Mouse (Mus musculus) limb, embryonic 14.5 days (tissue): ENCODE measurements at regions not wholly inside any gene's neighbourhood (a gene's known extent, or its start where the extent isn't known, plus 50 kb on each side); places are given as distances from the start of the nearest gene placed in this dataset.

Experiments used
- ATAC-seq: fragments of 200-750 bp; cut with Nextera tagmentation; 2 replicates; pipeline ENCODE4 v1.8.0; 2017; ENCODE audit warnings: low read depth, moderate number of reproducible peaks, moderate TSS enrichment; ENCODE audit not compliant: low FRiP score
- DNase-seq: peaks from one replicate; pipeline ENCODE4 v3.0.0-alpha.2; 2015; ENCODE audit warnings: low spot score
- H3K27ac ChIP-seq: fragments of 300-500 bp; sonication (generic); replicated peaks from 2 replicates; pipeline ENCODE4 v1.5.1; 2014; ENCODE audit warnings: low read depth, mild to moderate bottlenecking, low read length, moderate library complexity, mixed read lengths
- H3K27me3 ChIP-seq: fragments of 300-500 bp; sonication (generic); 2 replicates; pipeline ENCODE4 v1.6.1; 2014; ENCODE audit warnings: low read length, mixed read lengths; ENCODE audit not compliant: control insufficient read depth, insufficient read depth
- H3K36me3 ChIP-seq: fragments of 300-500 bp; sonication (generic); 2 replicates; pipeline ENCODE4 v1.6.1; 2014; ENCODE audit warnings: mild to moderate bottlenecking, low read length, moderate library complexity, mixed read lengths; ENCODE audit not compliant: control insufficient read depth, insufficient read depth
- H3K4me1 ChIP-seq: fragments of 300-500 bp; sonication (generic); 2 replicates; pipeline ENCODE4 v1.6.1; 2014; ENCODE audit warnings: antibody characterized with exemption, low read length, mixed read lengths; ENCODE audit not compliant: control insufficient read depth, insufficient read depth
- H3K4me2 ChIP-seq: fragments of 300-500 bp; sonication (generic); replicated peaks from 2 replicates; pipeline ENCODE4 v1.6.1; 2014; ENCODE audit warnings: low read depth, mild to moderate bottlenecking, low read length, moderate library complexity; ENCODE audit not compliant: severe bottlenecking
- H3K4me3 ChIP-seq: fragments of 300-500 bp; sonication (generic); replicated peaks from 2 replicates; pipeline ENCODE4 v1.5.1; 2014; ENCODE audit warnings: low read length
- H3K9ac ChIP-seq: fragments of 300-500 bp; sonication (generic); 2 replicates; pipeline ENCODE4 v1.6.1; 2014; ENCODE audit warnings: mild to moderate bottlenecking, low read depth, low read length, moderate library complexity; ENCODE audit not compliant: severe bottlenecking
- H3K9me3 ChIP-seq: fragments of 300-500 bp; sonication (generic); 2 replicates; pipeline ENCODE4 v1.6.1; 2016; ENCODE audit warnings: low read length; ENCODE audit not compliant: control insufficient read depth
- POLR2A ChIP-seq: fragments of 200-500 bp; IDR thresholded peaks from 2 replicates; pipeline ENCODE4 v1.8.0; 2012; ENCODE audit warnings: inconsistent platforms, mild to moderate bottlenecking, moderate library complexity, borderline replicate concordance; ENCODE audit not compliant: insufficient read depth, insufficient read length; ENCODE audit errors: extremely low read depth
- WGBS: fragments of 180-500 bp; shearing (Covaris S2); extraction: QIAGEN DNeasy Blood & Tissue Kit; methylation state at CpG from one replicate; pipeline ENCODE4 v1.1.7; 2014; 5-methylcytosine and 5-hydroxymethylcytosine counted together

GRCm38 (mm10) chr4:62780837-62781236, 184.5 kb upstream of the Zfp618 start:
- TF ChIP-seq POLR2A, result no peak
- no peaks in the 10 kb centered on the region for H3K36me3 ChIP-seq
- peaks cover 8% of the 10 kb centered on the region; the same call in 1 of the 2 replicates for H3K4me1 ChIP-seq
- H3K27ac ChIP-seq, result no peak overlapping the region
- DNase-seq (no peak), ATAC-seq (no peak)
- WGBS, result 41% methylated on average over 10 of the region's 11 CpGs
- H3K4me2 ChIP-seq, result peak overlapping the region; percentile 69
- peak overlapping the region; percentile 40 for H3K4me3 ChIP-seq
- no peaks in the 10 kb centered on the region for H3K9me3 ChIP-seq
- no peaks in the 10 kb centered on the region for H3K27me3 ChIP-seq
- H3K9ac ChIP-seq, result peak overlapping the region; percentile 45

- Histone ChIP-seq H3K4me3 (no peak overlapping the region), H3K4me2 (no peak overlapping the region), H3K9me3 (no peaks in the 10 kb centered on the region), H3K27me3 (no peaks in the 10 kb centered on the region), H3K9ac (no peak overlapping the region), H3K4me1 (peaks cover 12% of the 10 kb centered on the region), H3K36me3 (no peaks in the 10 kb centered on the region), H3K27ac (no peak overlapping the region)
- DNase-seq, result no peak
- no peak for TF ChIP-seq POLR2A
- 18% methylated on average over 8 of the region's 8 CpGs for WGBS
- ATAC-seq, result no peak
Measured at GRCm38 (mm10) chr4:62781309-62781800, 184.0 kb upstream of the Zfp618 start.

GRCm38 (mm10) chr4:62785711-62786110, 179.7 kb upstream of the Zfp618 start:
- Histone ChIP-seq H3K36me3 (no peaks in the 10 kb centered on the region), H3K4me2 (no peak overlapping the region), H3K27me3 (no peaks in the 10 kb centered on the region), H3K4me1 (peaks cover 18% of the 10 kb centered on the region), H3K4me3 (no peak overlapping the region), H3K9me3 (no peaks in the 10 kb centered on the region), H3K9ac (no peak overlapping the region), H3K27ac (no peak overlapping the region)
- no peak for TF ChIP-seq POLR2A
- 67% methylated on average over 7 of the region's 7 CpGs for WGBS
- no peak for DNase-seq
- no peak for ATAC-seq

- no peak overlapping the region for H3K4me2 ChIP-seq
- ATAC-seq, result no peak
- DNase-seq, result no peak
- H3K27me3 ChIP-seq, result no peaks in the 10 kb centered on the region
- no peaks in the 10 kb centered on the region for H3K36me3 ChIP-seq
- H3K9me3 ChIP-seq, result no peaks in the 10 kb centered on the region
- TF ChIP-seq POLR2A, result no peak
- H3K4me3 ChIP-seq, result no peak overlapping the region
- H3K9ac ChIP-seq, result no peak overlapping the region
- WGBS, result 65% methylated on average over 4 of the region's 4 CpGs
- peaks cover 17% of the 10 kb centered on the region for H3K4me1 ChIP-seq
- no peak overlapping the region for H3K27ac ChIP-seq
Measured at GRCm38 (mm10) chr4:62789696-62790095, 175.7 kb upstream of the Zfp618 start.

- no peak for TF ChIP-seq POLR2A
- DNase-seq, result peak; percentile 36
- Histone ChIP-seq H3K9me3 (no peaks in the 10 kb centered on the region), H3K27ac (no peak overlapping the region), H3K4me1 (peaks cover 3% of the 10 kb centered on the region), H3K36me3 (no peaks in the 10 kb centered on the region), H3K9ac (no peak overlapping the region), H3K4me3 (no peak overlapping the region), H3K4me2 (no peak overlapping the region), H3K27me3 (no peaks in the 10 kb centered on the region)
- WGBS, result 46% methylated on average over 5 of the region's 5 CpGs
- ATAC-seq, result 0 out of 2 replicates have a peak, but pooled peaks have one; percentile 50
Measured at GRCm38 (mm10) chr4:62793582-62793981, 171.8 kb upstream of the Zfp618 start.

GRCm38 (mm10) chr4:62795538-62795937, 169.8 kb upstream of the Zfp618 start:
- H3K9me3 ChIP-seq, result no peaks in the 10 kb centered on the region
- no peak overlapping the region for H3K4me2 ChIP-seq
- no peak overlapping the region for H3K9ac ChIP-seq
- H3K4me1 ChIP-seq, result peaks cover 3% of the 10 kb centered on the region
- H3K27ac ChIP-seq, result no peak overlapping the region
- ATAC-seq (no peak), DNase-seq (no peak)
- no peaks in the 10 kb centered on the region for H3K36me3 ChIP-seq
- no peak for TF ChIP-seq POLR2A
- no peaks in the 10 kb centered on the region for H3K27me3 ChIP-seq
- 54% methylated on average over 10 of the region's 10 CpGs for WGBS
- H3K4me3 ChIP-seq, result no peak overlapping the region
